Mouse (Mus musculus): ENCODE data around the gene Rab25. TPM values are rescaled to one million over a fixed set of nuclear protein-coding genes. Genes with fewer than 3 reads are reported as not detected.

Gene Rab25
- polyA plus RNA-seq, 1 experiment from 2014 or later: 0.29 TPM

DNA sequence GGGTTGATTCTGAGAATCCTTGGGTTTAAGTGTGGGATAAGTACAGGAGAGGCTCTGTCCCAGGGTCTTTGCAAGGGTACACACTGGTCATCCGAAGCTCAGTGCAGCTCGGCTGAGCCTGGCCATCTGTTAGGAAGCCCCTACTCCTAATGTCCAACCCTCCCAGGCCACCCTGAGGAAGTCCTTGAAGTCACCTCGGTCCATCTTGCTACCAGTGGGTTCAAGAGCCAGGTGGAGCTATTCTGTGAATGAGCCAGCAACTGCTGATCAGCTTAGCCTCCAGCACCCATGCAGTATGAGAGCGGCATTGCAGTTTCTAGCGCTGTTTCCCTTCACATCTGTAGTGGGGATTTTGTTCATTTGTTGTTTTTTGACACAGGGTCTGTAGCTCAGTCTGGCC lies 8.0 kb downstream of the Rab25 start:
- H3K36me3 ChIP-seq (replicated peaks; ENCODE audit: insufficient read depth, low read length): no peaks in the 10 kb centered on the region
- no peak overlapping the region for H3K4me3 ChIP-seq (ENCODE audit: low read depth, low read length)
- DNase-seq (no peak), ATAC-seq (no peak)
- no peak overlapping the region for H3K27ac ChIP-seq (ENCODE audit: low read depth)
- WGBS (ENCODE audit: insufficient replicate concordance): 69% methylated on average over 5 of the region's 5 CpGs
- no peak overlapping the region; the same call in 1 of the 2 replicates for H3K9ac ChIP-seq (replicated peaks)
- no peak overlapping the region for H3K4me2 ChIP-seq (ENCODE audit: low read depth, low read length)
- H3K27me3 ChIP-seq (ENCODE audit: insufficient read depth, low read length): no peaks in the 10 kb centered on the region
- TF ChIP-seq EP300 (IDR thresholded peaks at IDR 0.05; ENCODE audit: low read depth): no peak
- no peaks in the 10 kb centered on the region for H3K9me3 ChIP-seq (ENCODE audit: low read length)
- peaks cover 14% of the 10 kb centered on the region for H3K4me1 ChIP-seq (ENCODE audit: insufficient read depth)

DNA sequence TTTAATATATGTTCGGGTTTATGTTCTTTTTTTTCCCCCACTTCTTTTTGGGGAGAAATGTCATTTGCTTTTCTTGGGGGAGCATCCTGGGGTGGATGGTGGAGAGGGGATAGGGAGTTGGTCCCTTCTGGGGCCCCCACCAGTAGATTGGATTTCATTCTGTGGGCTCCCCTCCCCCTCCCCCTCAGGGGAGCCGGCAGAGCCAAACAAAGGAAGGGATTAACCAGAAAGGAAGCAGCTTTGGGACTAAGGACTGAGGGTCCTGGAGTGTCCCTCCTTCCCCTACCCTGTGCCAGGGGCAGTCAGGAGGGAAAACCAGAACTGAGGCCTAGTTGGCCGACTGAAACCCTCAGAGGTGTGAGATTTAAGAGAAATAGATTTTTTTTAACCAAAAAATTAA lies 8.7 kb downstream of the Rab25 start:
- WGBS (ENCODE audit: insufficient replicate concordance): 62% methylated on average over 3 of the region's 3 CpGs
- Histone ChIP-seq H3K9ac (replicated peaks) (no peak overlapping the region), H3K27me3 (ENCODE audit: insufficient read depth, low read length) (no peaks in the 10 kb centered on the region), H3K36me3 (replicated peaks; ENCODE audit: insufficient read depth, low read length) (no peaks in the 10 kb centered on the region), H3K9me3 (ENCODE audit: low read length) (no peaks in the 10 kb centered on the region), H3K4me3 (ENCODE audit: low read depth, low read length) (no peak overlapping the region), H3K27ac (ENCODE audit: low read depth) (no peak overlapping the region), H3K4me2 (ENCODE audit: low read depth, low read length) (no peak overlapping the region), H3K4me1 (ENCODE audit: insufficient read depth) (peaks cover 14% of the 10 kb centered on the region)
- no peak for TF ChIP-seq CTCF (IDR thresholded peaks at IDR 0.05; ENCODE audit: low read depth)
- TF ChIP-seq EP300 (IDR thresholded peaks at IDR 0.05; ENCODE audit: low read depth): no peak
- ATAC-seq: no peak
- DNase-seq: no peak

GRCm38 (mm10) chr3:88538271-88539145 lies 9.6 kb downstream of the Rab25 start:
- ATAC-seq (no peak), DNase-seq (no peak)
- 82% methylated on average over 9 of the region's 9 CpGs for WGBS (ENCODE audit: insufficient replicate concordance)
- Histone ChIP-seq H3K4me1 (ENCODE audit: insufficient read depth) (peaks cover 14% of the 10 kb centered on the region), H3K4me2 (ENCODE audit: low read depth, low read length) (no peak overlapping the region), H3K9me3 (ENCODE audit: low read length) (no peaks in the 10 kb centered on the region), H3K27me3 (ENCODE audit: insufficient read depth, low read length) (no peaks in the 10 kb centered on the region), H3K27ac (ENCODE audit: low read depth) (no peak overlapping the region), H3K36me3 (replicated peaks; ENCODE audit: insufficient read depth, low read length) (no peaks in the 10 kb centered on the region), H3K9ac (replicated peaks) (no peak overlapping the region), H3K4me3 (ENCODE audit: low read depth, low read length) (no peak overlapping the region)
- TF ChIP-seq EP300 (IDR thresholded peaks at IDR 0.05; ENCODE audit: low read depth): no peak

GRCm38 (mm10) chr3:88537146-88537545 lies 11.0 kb downstream of the Rab25 start:
- 84% methylated on average over 6 of the region's 6 CpGs for WGBS (ENCODE audit: insufficient replicate concordance)
- Histone ChIP-seq H3K9ac (replicated peaks) (0 out of 2 replicates have a peak overlapping the region, but pooled peaks have one; percentile 51), H3K27ac (ENCODE audit: low read depth) (no peak overlapping the region), H3K4me3 (ENCODE audit: low read depth, low read length) (peak overlapping the region; percentile 43), H3K9me3 (ENCODE audit: low read length) (no peaks in the 10 kb centered on the region), H3K36me3 (replicated peaks; ENCODE audit: insufficient read depth, low read length) (no peaks in the 10 kb centered on the region), H3K4me1 (ENCODE audit: insufficient read depth) (peaks cover 18% of the 10 kb centered on the region), H3K4me2 (ENCODE audit: low read depth, low read length) (peak overlapping the region; percentile 78), H3K27me3 (ENCODE audit: insufficient read depth, low read length) (peaks cover 9% of the 10 kb centered on the region; the same call in 1 of the 2 replicates)
- TF ChIP-seq EP300 (IDR thresholded peaks at IDR 0.05; ENCODE audit: low read depth) (no peak), CTCF (IDR thresholded peaks at IDR 0.05; ENCODE audit: low read depth) (no peak)
- DNase-seq: no peak
- 0 out of 2 replicates have a peak, but pooled peaks have one; percentile 1 for ATAC-seq

- ATAC-seq: peak; percentile 79
- Histone ChIP-seq H3K9ac (replicated peaks) (peak overlapping the region; percentile 51), H3K27ac (ENCODE audit: low read depth) (peak overlapping the region; percentile 17; the same call in 1 of the 2 replicates), H3K36me3 (replicated peaks; ENCODE audit: insufficient read depth, low read length) (no peaks in the 10 kb centered on the region), H3K9me3 (ENCODE audit: low read length) (no peaks in the 10 kb centered on the region), H3K4me1 (ENCODE audit: insufficient read depth) (peaks cover 22% of the 10 kb centered on the region), H3K4me2 (ENCODE audit: low read depth, low read length) (peak overlapping the region; percentile 78), H3K4me3 (ENCODE audit: low read depth, low read length) (peak overlapping the region; percentile 43), H3K27me3 (ENCODE audit: insufficient read depth, low read length) (peaks cover 9% of the 10 kb centered on the region; the same call in 1 of the 2 replicates)
- DNase-seq: peak; percentile 80
- TF ChIP-seq CTCF (IDR thresholded peaks at IDR 0.05; ENCODE audit: low read depth) (no peak), EP300 (IDR thresholded peaks at IDR 0.05; ENCODE audit: low read depth) (no peak)
- 13% methylated on average over 64 of the region's 64 CpGs for WGBS (ENCODE audit: insufficient replicate concordance)
Observed at GRCm38 (mm10) chr3:88536103-88536930, 11.8 kb downstream of the Rab25 start.

GRCm38 (mm10) chr3:88535527-88535926 lies 12.6 kb downstream of the Rab25 start:
- Histone ChIP-seq H3K27me3 (ENCODE audit: insufficient read depth, low read length) (peaks cover 9% of the 10 kb centered on the region; the same call in 1 of the 2 replicates), H3K27ac (ENCODE audit: low read depth) (no peak overlapping the region), H3K9me3 (ENCODE audit: low read length) (no peaks in the 10 kb centered on the region), H3K4me3 (ENCODE audit: low read depth, low read length) (no peak overlapping the region), H3K4me2 (ENCODE audit: low read depth, low read length) (peak overlapping the region; percentile 78; the same call in 1 of the 2 replicates), H3K4me1 (ENCODE audit: insufficient read depth) (peaks cover 26% of the 10 kb centered on the region), H3K36me3 (replicated peaks; ENCODE audit: insufficient read depth, low read length) (no peaks in the 10 kb centered on the region), H3K9ac (replicated peaks) (no peak overlapping the region)
- TF ChIP-seq CTCF (IDR thresholded peaks at IDR 0.05; ENCODE audit: low read depth): no peak
- TF ChIP-seq EP300 (IDR thresholded peaks at IDR 0.05; ENCODE audit: low read depth): no peak
- DNase-seq (no peak), ATAC-seq (no peak)
- WGBS (ENCODE audit: insufficient replicate concordance): 86% methylated on average over 4 of the region's 4 CpGs

Data from liver, postnatal 0 days (tissue).